Mouse (Mus musculus) liver, postnatal 0 days (tissue): ENCODE results near the gene Plppr5.

Source experiments
- CTCF ChIP-seq: sonication (generic); IDR thresholded peaks from 2 replicates; pipeline ENCODE4 v1.5.1; 2016; ENCODE audit warnings: antibody characterized with exemption, low read depth
- EP300 ChIP-seq: IDR thresholded peaks from 2 replicates; pipeline ENCODE4 v1.6.1; 2016; ENCODE audit warnings: antibody characterized with exemption, low read depth, mild to moderate bottlenecking

- TF ChIP-seq CTCF (no peak), EP300 (no peak)
Measured at GRCm38 (mm10) chr3:117684640-117685039, 110.0 kb downstream of the Plppr5 start.
